Mouse (Mus musculus): ENCODE measurements around the gene Ces2b.
"Not testable (repeated sequence)": the region's sequence is repeated elsewhere in the genome, so short reads cannot be mapped to it uniquely, and the experiment has no call there.

Ces2b gene

GRCm38 (mm10) chr8:104831440-104831839 is at the start of gene Ces2b:
Gene Ces2b (plus strand): TSS chr8:104831572.
- no peak for DNase-seq (ENCODE audit: low spot score)

DNA sequence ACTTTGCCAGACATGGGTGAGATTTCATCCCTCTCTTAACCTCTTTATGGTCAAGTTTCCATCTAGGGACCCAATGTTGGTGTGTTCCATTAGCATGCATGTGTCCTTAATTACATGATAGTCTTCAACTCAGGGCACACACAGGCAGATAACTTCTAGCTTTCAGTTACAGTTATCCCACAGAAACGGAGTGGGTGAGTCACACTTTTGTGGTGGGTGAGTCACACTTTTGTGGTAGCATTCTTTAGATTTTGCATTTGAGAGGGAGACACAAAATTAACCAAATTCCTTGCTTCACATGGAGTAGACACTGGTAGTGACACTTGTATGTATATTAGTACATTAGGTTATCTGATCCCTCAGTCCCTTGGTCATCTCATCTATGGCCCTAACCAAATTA is 44.3 kb upstream of the Ces2b start:
- DNase-seq (ENCODE audit: low spot score), result no peak

DNA sequence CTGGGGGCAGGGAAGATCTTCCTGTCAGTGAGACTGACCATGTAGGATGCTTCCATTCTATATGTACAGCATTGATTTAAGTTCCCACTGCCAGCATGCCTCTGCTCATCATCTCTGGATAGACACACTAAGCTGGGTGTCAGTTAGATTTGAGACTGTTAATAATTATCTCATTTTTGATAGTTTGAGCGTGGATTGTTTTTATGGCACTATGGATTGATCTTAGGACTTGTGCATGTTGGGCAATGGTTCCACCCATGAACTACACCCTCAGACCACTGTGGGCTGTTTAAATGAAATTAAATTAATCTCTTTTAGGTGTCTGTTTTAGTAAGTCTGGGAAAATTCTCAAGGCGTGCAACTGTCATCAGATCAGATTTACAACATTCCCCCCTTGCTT is 42.4 kb upstream of the Ces2b start:
- no peak for DNase-seq (ENCODE audit: low spot score)

- DNase-seq (ENCODE audit: low spot score), result no peak
These were observed 41.3 kb upstream of the Ces2b start for GRCm38 (mm10) chr8:104789886-104790680.

DNA sequence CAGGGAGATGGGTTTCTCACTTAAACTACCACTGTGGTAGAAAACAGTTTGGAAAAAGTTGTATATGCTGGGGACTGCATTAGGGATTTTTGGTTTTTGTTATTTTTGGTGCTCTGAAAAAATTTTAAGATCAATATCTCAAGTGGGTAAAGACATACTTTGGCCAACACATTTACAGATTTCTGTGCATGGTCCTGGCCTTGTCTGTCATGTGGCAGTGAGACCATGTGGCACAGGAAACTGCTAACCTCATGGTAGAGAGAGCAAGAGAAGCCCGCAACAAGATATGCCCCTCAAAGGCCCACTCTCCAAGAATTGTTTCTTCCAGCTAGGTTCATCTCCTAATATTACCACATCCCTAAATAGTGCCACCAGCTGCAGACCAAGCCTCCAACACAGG is 32.0 kb upstream of the Ces2b start:
- no peak for DNase-seq (ENCODE audit: low spot score)

DNA sequence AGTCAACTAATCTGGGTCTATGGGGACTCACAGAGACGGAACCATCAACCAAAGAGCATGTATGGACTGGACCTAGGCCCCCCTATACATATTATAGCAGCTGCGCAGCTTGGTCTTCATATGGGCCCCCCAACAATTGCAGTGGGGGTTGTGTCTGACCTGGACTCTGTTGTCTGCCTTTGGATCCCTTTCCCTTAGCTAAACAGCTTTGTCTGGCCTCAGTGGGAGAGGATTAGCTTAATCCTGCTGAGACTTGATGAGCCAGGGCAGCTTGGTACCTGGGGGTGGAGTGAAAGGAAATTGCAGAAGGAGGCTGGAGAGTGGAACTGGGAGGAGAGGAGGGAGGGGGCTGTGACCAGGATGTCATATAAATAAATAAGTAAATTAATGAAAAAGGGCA is 25.2 kb upstream of the Ces2b start:
- DNase-seq (ENCODE audit: low spot score), result no peak

DNA sequence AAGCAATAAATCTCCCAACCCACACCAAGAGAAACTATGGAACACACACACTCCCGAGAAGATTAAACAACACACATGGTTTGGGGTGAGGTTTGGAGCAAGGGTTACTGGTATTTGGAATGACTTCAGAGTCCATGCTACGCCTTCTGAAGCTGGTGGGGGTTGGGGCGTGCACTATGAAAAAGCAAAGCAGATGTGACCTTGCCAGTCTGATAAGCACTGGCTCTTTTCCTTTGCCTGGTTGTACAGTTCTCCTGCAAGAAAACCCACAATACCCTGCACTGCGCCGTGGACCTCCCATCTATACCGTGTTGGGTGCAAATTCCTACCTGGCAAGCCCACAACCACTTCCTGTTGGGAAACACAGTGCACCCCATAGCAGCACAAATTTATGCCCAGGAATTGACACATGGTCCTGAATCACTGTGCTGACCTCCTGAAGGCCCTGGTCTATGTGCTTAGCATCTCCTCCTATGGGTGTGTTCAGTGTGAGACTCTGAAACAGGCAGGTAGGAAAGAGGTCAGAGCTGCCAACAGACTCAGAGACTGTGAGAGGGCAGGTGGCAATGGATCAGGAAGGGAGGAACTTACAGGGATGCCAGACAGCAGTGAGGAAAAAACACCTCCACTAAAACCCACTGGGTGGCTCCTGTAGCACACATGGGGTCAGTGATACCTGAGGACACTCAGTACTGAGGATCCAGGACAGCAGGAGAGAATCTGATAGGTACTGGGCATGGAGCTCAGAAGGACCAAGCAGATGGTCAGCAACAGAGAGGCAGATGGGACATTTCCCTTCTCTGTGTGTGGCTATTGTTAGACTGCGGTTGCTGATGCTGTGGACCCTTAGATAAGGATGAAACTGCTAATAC is 22.6 kb upstream of the Ces2b start:
- DNase-seq (ENCODE audit: low spot score), result no peak

DNA sequence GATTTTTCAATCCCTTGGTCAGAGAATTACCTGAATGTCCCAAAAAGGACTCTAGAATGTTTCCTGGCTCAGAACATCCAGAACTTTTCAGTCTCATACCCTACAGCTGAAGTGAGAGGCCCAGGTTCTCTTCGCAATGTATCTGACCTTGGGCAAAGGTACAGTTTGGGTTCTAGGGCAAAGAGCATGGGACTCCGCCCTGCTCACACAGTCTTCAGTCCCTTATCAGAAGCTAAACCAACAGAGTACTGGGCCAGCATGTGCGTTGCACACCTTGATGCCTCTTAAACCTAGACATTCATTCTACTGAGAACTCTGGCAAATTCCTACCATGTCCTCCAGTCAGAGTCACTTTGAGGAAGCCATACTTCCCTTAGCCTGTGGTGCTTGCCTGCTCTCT is 21.9 kb upstream of the Ces2b start:
- no peak for DNase-seq (ENCODE audit: low spot score)

DNA sequence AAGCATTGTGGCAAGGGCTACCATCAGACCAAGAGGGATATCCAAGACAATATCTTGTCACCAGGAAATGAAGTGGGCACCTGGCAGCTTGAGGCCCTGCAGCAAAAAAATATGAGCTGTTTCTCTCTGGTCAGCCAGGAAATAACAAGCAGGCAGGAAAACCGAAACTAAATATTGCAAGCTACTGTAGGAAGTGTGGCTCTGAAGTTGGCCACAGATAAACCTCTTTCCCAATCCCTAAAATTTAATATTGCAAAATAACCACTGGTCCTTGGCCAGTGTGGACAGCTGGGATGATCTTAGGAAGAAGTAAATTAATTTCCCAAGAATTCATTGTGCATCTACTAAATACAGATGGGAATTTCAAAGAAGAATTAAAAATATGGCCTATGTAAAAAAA is 4.5 kb upstream of the Ces2b start:
- peak; percentile 64 for DNase-seq (ENCODE audit: low spot score)

DNA sequence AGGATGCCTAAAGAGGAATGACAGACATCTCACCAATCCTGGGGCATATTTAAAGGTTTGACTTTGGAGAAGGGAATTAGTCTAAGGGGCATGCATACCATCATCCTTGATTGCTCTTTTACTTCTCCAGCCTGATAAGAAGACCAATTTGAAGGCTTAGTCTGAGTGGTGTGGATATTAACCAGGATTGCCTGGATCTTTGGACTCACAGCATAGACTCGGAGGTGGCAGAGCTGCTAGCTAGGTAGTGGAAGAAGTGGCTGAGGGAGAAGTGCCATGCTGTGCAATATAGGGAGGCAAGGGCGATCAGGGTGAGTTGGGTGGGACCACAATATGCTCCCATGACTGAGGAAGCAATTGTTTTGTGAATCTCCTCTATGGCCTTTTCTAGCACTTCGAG is 3.2 kb upstream of the Ces2b start:
- no peak for DNase-seq (ENCODE audit: low spot score)

GRCm38 (mm10) chr8:104841360-104842078 is 10.1 kb downstream of the Ces2b start:
- no peak for DNase-seq (ENCODE audit: low spot score)

DNA sequence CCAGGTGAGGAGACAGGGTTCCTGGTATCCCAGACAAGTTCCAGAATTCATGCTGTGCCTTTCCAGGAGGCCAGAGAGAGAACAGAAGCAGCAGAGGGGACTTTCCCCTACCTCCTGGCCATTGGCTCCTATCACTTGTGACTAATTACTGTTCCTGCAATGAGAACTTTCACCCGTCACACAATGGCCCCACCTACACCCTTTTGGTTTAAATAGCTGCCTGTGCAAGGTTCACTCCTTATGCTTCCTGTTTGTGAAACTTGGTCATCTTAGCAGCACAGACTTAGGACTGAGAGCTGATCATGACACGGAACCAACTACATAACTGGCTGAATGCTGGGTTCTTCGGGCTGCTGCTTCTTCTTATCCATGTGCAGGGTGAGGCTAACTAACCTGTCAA is 15.5 kb downstream of the Ces2b start, which contains the start of gene Ces2c:
Gene Ces2c, plus strand, starts transcription at position 238 of the 400 bp plus-strand sequence.
- DNase-seq (ENCODE audit: low spot score), result no peak

DNA sequence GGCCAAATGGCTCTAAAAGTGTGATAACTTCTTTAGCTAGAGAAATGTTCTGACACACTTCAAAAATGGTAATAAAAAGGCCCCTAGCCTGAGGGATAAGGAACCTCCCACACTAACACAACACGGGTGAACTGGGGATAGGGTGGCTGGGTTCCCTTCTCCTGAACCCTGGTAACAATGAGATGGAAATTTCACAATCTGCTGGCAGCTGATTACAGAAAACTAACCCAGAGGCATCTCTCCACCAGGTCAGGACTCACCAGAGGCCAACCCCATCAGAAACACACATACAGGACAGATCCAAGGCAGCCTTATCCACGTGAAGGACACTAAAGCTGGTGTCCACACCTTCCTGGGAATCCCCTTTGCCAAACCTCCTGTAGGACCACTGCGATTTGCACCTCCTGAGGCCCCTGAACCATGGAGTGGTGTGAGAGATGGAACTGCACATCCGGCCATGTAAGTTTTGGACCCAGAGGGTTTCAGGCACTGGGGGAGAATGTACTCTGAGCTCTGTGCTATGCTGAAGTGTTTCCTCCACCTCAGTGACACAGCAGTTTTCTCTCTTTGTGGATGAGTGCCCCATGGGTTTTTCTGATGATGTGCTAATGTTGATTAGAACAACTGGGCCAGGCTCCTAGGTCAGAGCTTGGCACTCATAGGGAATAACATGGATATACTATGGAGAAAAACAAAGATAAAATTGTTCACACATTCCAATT is 16.5 kb downstream of the Ces2b start:
- DNase-seq (ENCODE audit: low spot score), result no peak

GRCm38 (mm10) chr8:104866844-104867531 is 35.6 kb downstream of the Ces2b start:
- DNase-seq (ENCODE audit: low spot score), result not testable (repeated sequence)

GRCm38 (mm10) chr8:104868876-104869275 is 37.5 kb downstream of the Ces2b start:
- DNase-seq (ENCODE audit: low spot score), result not testable (repeated sequence)

- not testable (repeated sequence) for DNase-seq (ENCODE audit: low spot score)
These were observed 55.0 kb downstream of the Ces2b start for GRCm38 (mm10) chr8:104886223-104886926.
